Mouse (Mus musculus) midbrain, embryonic 12.5 days (tissue): Measurements from ENCODE around the gene Gm10563. TPM values are rescaled to one million over a fixed set of nuclear protein-coding genes. Genes with fewer than 3 reads are reported as not detected.

ENCODE experiments used
- ATAC-seq: fragments of 200-750 bp; cut with Nextera tagmentation; 2 replicates; pipeline ENCODE4 v1.8.0; 2017; ENCODE audit warnings: low read depth, moderate TSS enrichment, moderate library complexity; ENCODE audit not compliant: low FRiP score
- H3K27ac ChIP-seq: fragments of 300-500 bp; sonication (generic); replicated peaks from 2 replicates; pipeline ENCODE4 v1.5.1; 2016; ENCODE audit warnings: mild to moderate bottlenecking
- H3K27me3 ChIP-seq: fragments of 300-500 bp; sonication (generic); 2 replicates; pipeline ENCODE4 v1.6.1; 2016; ENCODE audit warnings: mild to moderate bottlenecking
- H3K36me3 ChIP-seq: fragments of 300-500 bp; sonication (generic); 2 replicates; pipeline ENCODE4 v1.6.1; 2016
- H3K4me1 ChIP-seq: fragments of 300-500 bp; sonication (generic); 2 replicates; pipeline ENCODE4 v1.6.1; 2016
- H3K4me2 ChIP-seq: fragments of 300-500 bp; sonication (generic); replicated peaks from 2 replicates; pipeline ENCODE4 v1.6.1; 2016; ENCODE audit warnings: mild to moderate bottlenecking, moderate library complexity
- H3K4me3 ChIP-seq: fragments of 300-500 bp; sonication (generic); 2 replicates; pipeline ENCODE4 v1.5.1; 2016; ENCODE audit warnings: mild to moderate bottlenecking
- H3K9ac ChIP-seq: fragments of 300-500 bp; sonication (generic); replicated peaks from 2 replicates; pipeline ENCODE4 v1.6.1; 2016; ENCODE audit warnings: mild to moderate bottlenecking, moderate library complexity
- H3K9me3 ChIP-seq: fragments of 300-500 bp; sonication (generic); 2 replicates; pipeline ENCODE4 v1.6.1; 2016; ENCODE audit warnings: mild to moderate bottlenecking
- WGBS: fragments of 180-500 bp; shearing (Covaris S2); methylation state at CpG from one replicate; pipeline ENCODE4 v1.1.7; 2016; 5-methylcytosine and 5-hydroxymethylcytosine counted together
- polyA plus RNA-seq: library from polyadenylated mRNA; unstranded; fragments of >200 nt; fragmentation: Nextera tagmentation; extraction: Ambion mirVana; gene quantifications from 2 replicates; pipeline ENCODE4 v1.2.1, GENCODE M21; 2016

Gm10563 gene
- polyA plus RNA-seq, 1 experiment from 2014 or later = not detected

GRCm38 (mm10) chr4:155668689-155669597 lies 23.7 kb upstream of the Gm10563 start, which contains the start of gene Mib2:
Gene Mib2, minus strand, starts transcription at chr4:155669198.
- Histone ChIP-seq H3K4me2 (peak within 1 kb of the TSS; percentile 96), H3K4me3 (peak within 1 kb of the TSS; percentile 85), H3K9ac (peak within 1 kb of the TSS; percentile 79), H3K9me3 (no peaks in the 10 kb centered on the region), H3K4me1 (peaks cover 13% of the 10 kb centered on the region), H3K27me3 (0 out of 2 replicates have a peak, but pooled peaks cover 4% of the 10 kb centered on the region), H3K27ac (peak within 1 kb of the TSS; percentile 76), H3K36me3 (no peaks in the 10 kb centered on the region)
- under 1% methylated on average over 73 of the region's 73 CpGs for WGBS
- peak; percentile 98 for ATAC-seq

GRCm38 (mm10) chr4:155666903-155667302 lies 21.7 kb upstream of the Gm10563 start:
- Histone ChIP-seq H3K27me3 (0 out of 2 replicates have a peak, but pooled peaks cover 4% of the 10 kb centered on the region), H3K4me1 (peaks cover 13% of the 10 kb centered on the region), H3K4me3 (no peak overlapping the region), H3K9me3 (no peaks in the 10 kb centered on the region), H3K36me3 (no peaks in the 10 kb centered on the region), H3K9ac (no peak overlapping the region), H3K27ac (no peak overlapping the region), H3K4me2 (no peak overlapping the region)
- ATAC-seq = no peak

- Histone ChIP-seq H3K9me3 (no peaks in the 10 kb centered on the region), H3K4me2 (no peak overlapping the region), H3K27me3 (peaks cover 15% of the 10 kb centered on the region), H3K4me1 (no peaks in the 10 kb centered on the region), H3K9ac (no peak overlapping the region), H3K36me3 (peaks cover 24% of the 10 kb centered on the region), H3K27ac (no peak overlapping the region), H3K4me3 (no peak overlapping the region)
- ATAC-seq = no peak
- WGBS = 92% methylated on average over 12 of the region's 12 CpGs
Observed at GRCm38 (mm10) chr4:155660641-155661040, 15.4 kb upstream of the Gm10563 start.

- no peak overlapping the region for H3K27ac ChIP-seq
- H3K4me1 ChIP-seq = peaks cover 16% of the 10 kb centered on the region
- no peak overlapping the region for H3K9ac ChIP-seq
- H3K9me3 ChIP-seq = no peaks in the 10 kb centered on the region
- WGBS = 91% methylated on average over 10 of the region's 10 CpGs
- peaks cover 24% of the 10 kb centered on the region for H3K36me3 ChIP-seq
- peaks cover 31% of the 10 kb centered on the region for H3K27me3 ChIP-seq
- H3K4me2 ChIP-seq = no peak overlapping the region
- ATAC-seq = no peak
- no peak overlapping the region for H3K4me3 ChIP-seq
Observed at GRCm38 (mm10) chr4:155658961-155659360, 13.8 kb upstream of the Gm10563 start.

GRCm38 (mm10) chr4:155656214-155656751 lies 11.1 kb upstream of the Gm10563 start:
- Histone ChIP-seq H3K27ac (no peak overlapping the region), H3K36me3 (peaks cover 29% of the 10 kb centered on the region), H3K9ac (no peak overlapping the region), H3K4me3 (no peak overlapping the region), H3K4me2 (no peak overlapping the region), H3K9me3 (no peaks in the 10 kb centered on the region), H3K4me1 (peaks cover 32% of the 10 kb centered on the region), H3K27me3 (peaks cover 58% of the 10 kb centered on the region)
- WGBS = 94% methylated on average over 13 of the region's 13 CpGs
- ATAC-seq = no peak

GRCm38 (mm10) chr4:155654456-155655298 lies 9.5 kb upstream of the Gm10563 start:
- ATAC-seq = peak; percentile 55
- Histone ChIP-seq H3K27ac (no peak overlapping the region), H3K36me3 (peaks cover 42% of the 10 kb centered on the region), H3K4me1 (peaks cover 32% of the 10 kb centered on the region), H3K4me2 (peak overlapping the region; percentile 60), H3K9ac (peak overlapping the region; percentile 43; the same call in 1 of the 2 replicates), H3K9me3 (no peaks in the 10 kb centered on the region), H3K4me3 (peak overlapping the region; percentile 43), H3K27me3 (peaks cover 69% of the 10 kb centered on the region)
- 2% methylated on average over 52 of the region's 52 CpGs for WGBS

GRCm38 (mm10) chr4:155654183-155654455 lies 8.9 kb upstream of the Gm10563 start:
- H3K27me3 ChIP-seq = peaks cover 69% of the 10 kb centered on the region
- ATAC-seq = no peak
- 2% methylated on average over 6 of the region's 6 CpGs for WGBS
- peak overlapping the region; percentile 43 for H3K4me3 ChIP-seq
- no peak overlapping the region for H3K27ac ChIP-seq
- no peak overlapping the region for H3K9ac ChIP-seq
- H3K4me2 ChIP-seq = peak overlapping the region; percentile 60
- peaks cover 42% of the 10 kb centered on the region for H3K36me3 ChIP-seq
- H3K9me3 ChIP-seq = no peaks in the 10 kb centered on the region
- H3K4me1 ChIP-seq = peaks cover 32% of the 10 kb centered on the region

GRCm38 (mm10) chr4:155653451-155654182 lies 8.4 kb upstream of the Gm10563 start:
- no peak for ATAC-seq
- Histone ChIP-seq H3K4me2 (peak overlapping the region; percentile 60), H3K27me3 (peaks cover 69% of the 10 kb centered on the region), H3K4me1 (peaks cover 32% of the 10 kb centered on the region), H3K36me3 (peaks cover 42% of the 10 kb centered on the region), H3K27ac (no peak overlapping the region), H3K4me3 (peak overlapping the region; percentile 43), H3K9me3 (no peaks in the 10 kb centered on the region), H3K9ac (peak overlapping the region; percentile 59; the same call in 1 of the 2 replicates)
- 1% methylated on average over 31 of the region's 31 CpGs for WGBS

- H3K36me3 ChIP-seq = peaks cover 44% of the 10 kb centered on the region
- WGBS = under 1% methylated on average over 33 of the region's 33 CpGs
Observed at GRCm38 (mm10) chr4:155653086-155653450, 7.9 kb upstream of the Gm10563 start, which contains the start of gene Mmp23. Gene Mmp23, minus strand, starts transcription at chr4:155653384.

GRCm38 (mm10) chr4:155652283-155653085 lies 7.3 kb upstream of the Gm10563 start:
- H3K27me3 ChIP-seq = peaks cover 69% of the 10 kb centered on the region
- H3K9me3 ChIP-seq = no peaks in the 10 kb centered on the region
- H3K36me3 ChIP-seq = peaks cover 45% of the 10 kb centered on the region
- H3K4me3 ChIP-seq = peak overlapping the region; percentile 43
- peak overlapping the region; percentile 59 for H3K9ac ChIP-seq
- peaks cover 32% of the 10 kb centered on the region for H3K4me1 ChIP-seq
- peak; percentile 2; the same call in 1 of the 2 replicates for ATAC-seq
- H3K4me2 ChIP-seq = peak overlapping the region; percentile 60
- 17% methylated on average over 36 of the region's 36 CpGs for WGBS
- H3K27ac ChIP-seq = no peak overlapping the region

More at GRCm38 (mm10) chr4:155653086-155653450, 7.9 kb upstream of the Gm10563 start, which contains the start of gene Mmp23:
- no peak within 1 kb of the TSS for H3K27ac ChIP-seq
- H3K9me3 ChIP-seq = no peaks in the 10 kb centered on the region
- peaks cover 32% of the 10 kb centered on the region for H3K4me1 ChIP-seq
- peak; percentile 63 for ATAC-seq
- H3K27me3 ChIP-seq = peaks cover 69% of the 10 kb centered on the region
- peak within 1 kb of the TSS; percentile 59 for H3K9ac ChIP-seq
- H3K4me3 ChIP-seq = peak within 1 kb of the TSS; percentile 43
- H3K4me2 ChIP-seq = peak within 1 kb of the TSS; percentile 60
